Mouse (Mus musculus): ENCODE measurements around the gene Mettl3.

DNA sequence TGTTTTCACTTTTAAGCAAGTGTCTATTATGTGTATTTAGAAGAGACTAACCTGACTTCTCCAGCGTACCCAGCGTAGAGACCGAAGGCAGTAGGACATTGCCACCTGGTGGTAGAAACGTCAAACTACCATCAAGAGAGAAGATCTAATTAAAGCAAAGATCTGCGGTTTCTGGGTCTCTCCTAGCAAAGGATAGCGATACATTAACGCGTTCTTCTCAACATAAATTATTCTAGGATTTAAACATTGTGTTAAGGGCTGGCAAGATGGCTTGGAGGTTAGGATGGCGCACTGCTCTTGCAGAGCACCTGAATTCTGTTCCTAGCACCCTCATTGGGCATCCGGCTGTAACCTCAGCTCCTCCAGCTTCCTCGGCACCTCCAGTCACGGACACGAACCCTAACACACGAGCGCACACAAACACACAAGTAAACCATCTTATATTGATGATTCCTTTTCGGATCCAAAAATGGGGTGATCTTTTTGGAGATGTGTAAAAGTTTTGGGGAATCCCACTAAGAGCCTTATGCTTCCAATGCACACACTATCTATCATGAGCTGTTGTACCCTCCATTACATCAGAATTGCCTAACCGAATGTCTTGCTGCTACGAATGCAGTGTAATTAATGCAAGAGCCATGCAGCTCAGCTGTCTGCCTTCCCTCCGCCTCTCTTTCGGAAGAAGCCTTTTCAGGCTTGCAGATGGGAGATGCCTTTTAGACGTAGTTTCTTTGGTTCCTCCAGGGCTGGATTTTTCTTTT, 34.0 kb upstream of the Mettl3 start:
- peak; percentile 79 for TF ChIP-seq CTCF (IDR thresholded peaks at IDR 0.05; ENCODE audit: low read depth)
- TF ChIP-seq EP300 (IDR thresholded peaks at IDR 0.05; ENCODE audit: low read depth), result no peak
